Mouse (Mus musculus) erythroblast, embryonic 14.5 days (primary cell): Measurements from ENCODE around the gene Ifnl3. TPM values are rescaled to one million over a fixed set of nuclear protein-coding genes. Genes with fewer than 3 reads are reported as not detected.

Experiments used
- H3K27me3 ChIP-seq: 2 replicates; pipeline ENCODE4 v1.6.1; 2012; ENCODE audit warnings: inconsistent platforms; ENCODE audit not compliant: control insufficient read depth
- H3K36me3 ChIP-seq: 2 replicates; pipeline ENCODE4 v1.6.1; 2012; ENCODE audit warnings: mild to moderate bottlenecking, inconsistent platforms; ENCODE audit not compliant: control insufficient read depth
- H3K4me1 ChIP-seq: 2 replicates; pipeline ENCODE4 v1.6.1; 2012; ENCODE audit warnings: inconsistent platforms; ENCODE audit not compliant: control insufficient read depth
- H3K4me3 ChIP-seq: replicated peaks from 2 replicates; pipeline ENCODE3; 2012; ENCODE audit warnings: moderate library complexity, mild to moderate bottlenecking, inconsistent platforms
- H3K9me3 ChIP-seq: 2 replicates; pipeline ENCODE4 v1.6.1; 2012; ENCODE audit warnings: low read length, inconsistent platforms, mixed read lengths; ENCODE audit not compliant: control insufficient read depth
- GATA1 ChIP-seq: IDR thresholded peaks from 2 replicates; pipeline ENCODE4 v1.6.1; 2012; ENCODE audit warnings: low read length, inconsistent platforms, mixed read lengths
- TAL1 ChIP-seq: IDR thresholded peaks from 3 replicates; pipeline ENCODE4 v1.6.1; 2012; ENCODE audit warnings: low read length, inconsistent platforms, mixed read lengths
- polyA plus RNA-seq: library from polyadenylated mRNA; stranded (reverse); fragments of >175 nt; gene quantifications from 2 replicates; pipeline ENCODE4 v1.2.3, GENCODE M21; 2012

The Ifnl3 gene
- polyA plus RNA-seq, 1 experiment, result not detected

DNA sequence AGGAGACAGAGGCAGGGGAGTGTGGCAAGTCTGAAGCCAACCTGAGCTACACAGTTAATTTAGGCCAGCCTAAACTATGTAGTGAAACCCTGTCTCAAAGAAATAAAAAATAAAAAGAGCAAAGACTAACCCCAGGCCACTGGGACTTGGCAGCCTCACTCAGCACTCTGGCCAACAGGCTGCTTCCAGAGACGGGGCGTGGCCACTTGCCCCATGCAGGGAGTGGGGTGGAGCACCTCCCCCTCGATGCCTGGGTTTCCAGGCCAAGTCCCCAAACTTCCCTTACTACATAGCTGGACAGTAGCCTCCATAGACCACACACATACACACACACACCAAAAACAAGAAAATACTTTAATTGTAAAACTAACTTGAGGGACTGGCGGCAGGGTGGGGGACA lies 35.9 kb downstream of the Ifnl3 start:
- H3K36me3 ChIP-seq, result peaks cover 59% of the 10 kb centered on the region
- no peaks in the 10 kb centered on the region for H3K9me3 ChIP-seq
- no peak overlapping the region for H3K4me3 ChIP-seq
- TF ChIP-seq GATA1, result no peak
- no peak for TF ChIP-seq TAL1
- H3K4me1 ChIP-seq, result peaks cover 13% of the 10 kb centered on the region
- H3K27me3 ChIP-seq, result no peaks in the 10 kb centered on the region

- Histone ChIP-seq H3K4me1 (peaks cover 13% of the 10 kb centered on the region), H3K27me3 (no peaks in the 10 kb centered on the region), H3K4me3 (no peak overlapping the region), H3K9me3 (no peaks in the 10 kb centered on the region), H3K36me3 (peaks cover 82% of the 10 kb centered on the region)
- no peak for TF ChIP-seq TAL1
- TF ChIP-seq GATA1, result no peak
These were observed 38.2 kb downstream of the Ifnl3 start for GRCm38 (mm10) chr7:28560856-28561255.

DNA sequence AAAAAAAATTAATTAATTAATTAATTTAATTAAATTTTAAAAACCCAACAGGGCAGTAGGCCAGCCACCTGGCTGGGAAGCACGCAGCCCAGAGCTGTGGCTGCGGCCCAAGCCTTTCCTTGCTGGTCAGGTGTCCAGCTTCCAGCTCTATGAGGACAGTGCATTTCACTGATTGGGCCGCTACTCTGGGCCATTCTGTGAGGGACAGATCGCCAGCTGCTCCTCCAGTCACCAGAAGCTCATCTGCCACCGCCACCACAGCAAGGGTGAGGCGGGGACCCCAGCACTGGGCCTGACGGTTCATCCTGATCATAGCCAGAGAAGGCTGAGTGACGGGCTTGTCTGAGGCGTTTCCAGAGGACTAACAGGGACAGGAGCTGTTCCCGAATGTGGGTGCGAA lies 39.3 kb downstream of the Ifnl3 start:
- H3K27me3 ChIP-seq, result no peaks in the 10 kb centered on the region
- TF ChIP-seq TAL1 (no peak), GATA1 (no peak)
- peaks cover 12% of the 10 kb centered on the region for H3K4me1 ChIP-seq
- no peak overlapping the region for H3K4me3 ChIP-seq
- no peaks in the 10 kb centered on the region for H3K9me3 ChIP-seq
- peaks cover 93% of the 10 kb centered on the region for H3K36me3 ChIP-seq

- no peaks in the 10 kb centered on the region for H3K9me3 ChIP-seq
- TF ChIP-seq TAL1, result no peak
- TF ChIP-seq GATA1, result no peak
- no peaks in the 10 kb centered on the region for H3K27me3 ChIP-seq
- peaks cover 95% of the 10 kb centered on the region for H3K36me3 ChIP-seq
- H3K4me3 ChIP-seq, result no peak overlapping the region
- peaks cover 11% of the 10 kb centered on the region for H3K4me1 ChIP-seq
These were observed 39.7 kb downstream of the Ifnl3 start for GRCm38 (mm10) chr7:28562371-28562770.

DNA sequence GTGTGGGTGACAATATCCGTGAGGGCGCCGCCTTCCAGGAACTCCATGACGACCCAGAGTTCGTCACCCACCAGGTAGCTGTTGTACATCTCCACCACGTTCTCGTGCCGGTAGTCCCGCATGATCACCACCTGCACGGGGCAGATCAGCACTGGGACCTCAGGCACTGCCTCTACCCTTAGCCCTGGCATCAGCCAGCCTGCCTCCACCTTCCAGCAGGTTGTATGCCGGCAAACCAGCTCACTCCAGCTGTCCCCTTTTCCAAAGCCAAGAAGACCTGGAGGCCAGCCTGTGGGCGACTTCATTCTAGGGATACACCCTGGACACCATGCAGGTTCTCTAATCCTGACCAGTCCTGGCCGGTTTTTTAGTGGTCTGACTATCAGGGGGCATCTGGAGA lies 40.3 kb downstream of the Ifnl3 start:
- Histone ChIP-seq H3K4me3 (no peak overlapping the region), H3K4me1 (peaks cover 8% of the 10 kb centered on the region), H3K36me3 (peaks cover 97% of the 10 kb centered on the region), H3K9me3 (no peaks in the 10 kb centered on the region), H3K27me3 (no peaks in the 10 kb centered on the region)
- TF ChIP-seq TAL1 (no peak), GATA1 (no peak)

- Histone ChIP-seq H3K4me3 (no peak overlapping the region), H3K36me3 (peaks cover 99% of the 10 kb centered on the region), H3K4me1 (peaks cover 15% of the 10 kb centered on the region), H3K27me3 (no peaks in the 10 kb centered on the region), H3K9me3 (no peaks in the 10 kb centered on the region)
- TF ChIP-seq TAL1 (no peak), GATA1 (no peak)
These were observed 42.8 kb downstream of the Ifnl3 start for GRCm38 (mm10) chr7:28565407-28565806.

- Histone ChIP-seq H3K36me3 (peaks cover 88% of the 10 kb centered on the region), H3K9me3 (no peaks in the 10 kb centered on the region), H3K27me3 (no peaks in the 10 kb centered on the region), H3K4me1 (peaks cover 35% of the 10 kb centered on the region), H3K4me3 (no peak overlapping the region)
- no peak for TF ChIP-seq TAL1
- no peak for TF ChIP-seq GATA1
These were observed 44.9 kb downstream of the Ifnl3 start for GRCm38 (mm10) chr7:28567539-28567938.

DNA sequence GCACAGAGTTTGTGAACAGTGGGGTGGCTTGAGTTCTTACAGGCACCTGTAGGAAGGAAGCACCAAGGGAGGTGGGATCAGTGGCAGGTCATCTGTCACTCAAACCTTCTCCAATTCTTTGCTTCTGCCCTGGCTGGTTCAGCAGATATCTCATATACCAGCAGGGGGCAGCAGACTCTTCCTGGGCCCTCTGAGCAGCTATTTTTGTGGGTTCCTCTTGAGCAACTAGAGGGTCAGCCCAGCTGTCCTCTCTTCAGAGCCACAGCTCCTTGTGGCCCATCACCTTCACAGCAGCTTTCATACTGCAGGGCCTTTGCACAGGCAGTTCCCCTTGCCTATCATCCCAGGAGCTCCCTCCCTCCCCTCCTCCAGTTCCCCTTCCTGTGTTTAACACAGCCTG lies 45.6 kb downstream of the Ifnl3 start:
- Histone ChIP-seq H3K9me3 (no peaks in the 10 kb centered on the region), H3K4me1 (peaks cover 42% of the 10 kb centered on the region), H3K4me3 (no peak overlapping the region), H3K27me3 (no peaks in the 10 kb centered on the region), H3K36me3 (peaks cover 88% of the 10 kb centered on the region)
- TF ChIP-seq GATA1 (no peak), TAL1 (no peak)

GRCm38 (mm10) chr7:28570291-28570981 lies 47.8 kb downstream of the Ifnl3 start:
- Histone ChIP-seq H3K4me3 (no peak overlapping the region), H3K4me1 (peaks cover 64% of the 10 kb centered on the region)

More at GRCm38 (mm10) chr7:28570291-28570981, 47.8 kb downstream of the Ifnl3 start:
- Histone ChIP-seq H3K36me3 (peaks cover 88% of the 10 kb centered on the region), H3K9me3 (no peaks in the 10 kb centered on the region), H3K27me3 (no peaks in the 10 kb centered on the region)
- TF ChIP-seq GATA1 (no peak), TAL1 (no peak)
